Mouse (Mus musculus) embryonic facial prominence, embryonic 12.5 days (tissue): Measurements from ENCODE around the gene Noa1. TPM values are rescaled to one million over a fixed set of nuclear protein-coding genes. Genes with fewer than 3 reads are reported as not detected.

Source experiments
- ATAC-seq: fragments of 200-750 bp; cut with Nextera tagmentation; 2 replicates; pipeline ENCODE4 v1.8.0; 2017; ENCODE audit not compliant: insufficient number of reproducible peaks, insufficient read depth, low FRiP score, low TSS enrichment
- H3K27ac ChIP-seq: fragments of 300-500 bp; sonication (generic); 2 replicates; pipeline ENCODE4 v1.5.1; 2016; ENCODE audit warnings: mild to moderate bottlenecking
- H3K27me3 ChIP-seq: fragments of 300-500 bp; sonication (generic); 2 replicates; pipeline ENCODE4 v1.6.1; 2016; ENCODE audit warnings: mild to moderate bottlenecking, moderate library complexity
- H3K36me3 ChIP-seq: fragments of 300-500 bp; sonication (generic); 2 replicates; pipeline ENCODE4 v1.6.1; 2016; ENCODE audit warnings: mild to moderate bottlenecking
- H3K4me1 ChIP-seq: fragments of 300-500 bp; sonication (generic); 2 replicates; pipeline ENCODE4 v1.6.1; 2016
- H3K4me2 ChIP-seq: fragments of 300-500 bp; sonication (generic); replicated peaks from 2 replicates; pipeline ENCODE4 v1.6.1; 2016; ENCODE audit warnings: mild to moderate bottlenecking, moderate library complexity
- H3K4me3 ChIP-seq: fragments of 300-500 bp; sonication (generic); 2 replicates; pipeline ENCODE4 v1.5.1; 2016; ENCODE audit warnings: mild to moderate bottlenecking
- H3K9ac ChIP-seq: fragments of 300-500 bp; sonication (generic); 2 replicates; pipeline ENCODE4 v1.6.1; 2016; ENCODE audit warnings: mild to moderate bottlenecking, moderate library complexity
- H3K9me3 ChIP-seq: fragments of 300-500 bp; sonication (generic); 2 replicates; pipeline ENCODE4 v1.6.1; 2016; ENCODE audit warnings: mild to moderate bottlenecking, moderate library complexity
- WGBS: fragments of 180-500 bp; shearing (Covaris S2); methylation state at CpG from one replicate; pipeline ENCODE4 v1.1.7; 2016; 5-methylcytosine and 5-hydroxymethylcytosine counted together
- polyA plus RNA-seq: library from polyadenylated mRNA; unstranded; fragments of >200 nt; fragmentation: Nextera tagmentation; extraction: Ambion mirVana; gene quantifications from 2 replicates; pipeline ENCODE4 v1.2.1, GENCODE M21; 2016

Noa1 gene
- polyA plus RNA-seq, 1 experiment from 2014 or later = 32.7 TPM

DNA sequence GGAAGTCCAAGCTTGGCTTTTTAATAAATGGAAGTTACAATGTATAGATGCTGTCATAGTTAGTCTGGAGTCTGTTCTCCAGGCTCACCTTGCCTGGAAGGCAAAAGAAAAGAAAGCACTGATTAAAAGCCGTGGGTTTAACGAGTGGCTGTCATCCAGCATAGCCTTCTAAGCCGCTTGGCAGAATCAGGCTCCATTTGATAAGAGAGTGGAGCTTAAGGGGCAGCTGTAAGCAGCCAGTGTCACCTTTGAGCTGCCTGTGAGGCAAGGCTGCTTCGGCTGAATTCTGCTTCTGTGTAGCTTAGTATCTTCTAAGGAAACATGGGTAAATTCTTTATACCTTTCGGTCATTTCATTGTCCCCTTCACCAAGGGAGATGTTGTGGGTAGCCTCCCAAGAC is 23.0 kb downstream of the Noa1 start:
- Histone ChIP-seq H3K36me3 (peaks cover 69% of the 10 kb centered on the region), H3K9ac (no peak overlapping the region), H3K4me3 (no peak overlapping the region), H3K4me1 (no peaks in the 10 kb centered on the region), H3K4me2 (no peak overlapping the region), H3K27ac (no peak overlapping the region), H3K9me3 (no peaks in the 10 kb centered on the region), H3K27me3 (no peaks in the 10 kb centered on the region)
- ATAC-seq = no peak
- WGBS = 86% methylated on average over 5 of the region's 5 CpGs

- no peaks in the 10 kb centered on the region for H3K4me1 ChIP-seq
- no peak overlapping the region for H3K27ac ChIP-seq
- no peak overlapping the region for H3K4me2 ChIP-seq
- no peaks in the 10 kb centered on the region for H3K9me3 ChIP-seq
- no peak for ATAC-seq
- no peaks in the 10 kb centered on the region for H3K27me3 ChIP-seq
- no peak overlapping the region for H3K9ac ChIP-seq
- H3K36me3 ChIP-seq = peaks cover 75% of the 10 kb centered on the region
- 88% methylated on average over 7 of the region's 7 CpGs for WGBS
- H3K4me3 ChIP-seq = no peak overlapping the region
Measured at GRCm38 (mm10) chr5:77285685-77286084, 24.2 kb downstream of the Noa1 start.

GRCm38 (mm10) chr5:77282242-77282641 is 27.6 kb downstream of the Noa1 start:
- H3K9me3 ChIP-seq = no peaks in the 10 kb centered on the region
- no peaks in the 10 kb centered on the region for H3K27me3 ChIP-seq
- 92% methylated on average over 9 of the region's 9 CpGs for WGBS
- no peak overlapping the region for H3K4me3 ChIP-seq
- no peak overlapping the region for H3K9ac ChIP-seq
- H3K36me3 ChIP-seq = peaks cover 74% of the 10 kb centered on the region
- H3K27ac ChIP-seq = no peak overlapping the region
- no peak for ATAC-seq
- no peak overlapping the region for H3K4me2 ChIP-seq
- no peaks in the 10 kb centered on the region for H3K4me1 ChIP-seq

GRCm38 (mm10) chr5:77281518-77282174 is 28.2 kb downstream of the Noa1 start:
- Histone ChIP-seq H3K27me3 (no peaks in the 10 kb centered on the region), H3K9ac (no peak overlapping the region), H3K4me3 (no peak overlapping the region), H3K9me3 (no peaks in the 10 kb centered on the region), H3K36me3 (peaks cover 74% of the 10 kb centered on the region), H3K27ac (no peak overlapping the region), H3K4me2 (no peak overlapping the region), H3K4me1 (no peaks in the 10 kb centered on the region)
- WGBS = 85% methylated on average over 20 of the region's 20 CpGs
- ATAC-seq = no peak

GRCm38 (mm10) chr5:77277204-77277603 is 32.7 kb downstream of the Noa1 start:
- Histone ChIP-seq H3K36me3 (peaks cover 95% of the 10 kb centered on the region), H3K27me3 (no peaks in the 10 kb centered on the region), H3K9me3 (no peaks in the 10 kb centered on the region), H3K27ac (no peak overlapping the region), H3K4me2 (no peak overlapping the region), H3K4me1 (no peaks in the 10 kb centered on the region), H3K4me3 (no peak overlapping the region), H3K9ac (no peak overlapping the region)
- ATAC-seq = no peak
- 92% methylated on average over 6 of the region's 6 CpGs for WGBS

- Histone ChIP-seq H3K4me2 (no peak overlapping the region), H3K4me3 (no peak overlapping the region), H3K4me1 (0 out of 2 replicates have a peak, but pooled peaks cover under 1% of the 10 kb centered on the region), H3K27me3 (no peaks in the 10 kb centered on the region), H3K36me3 (peaks cover 94% of the 10 kb centered on the region), H3K27ac (no peak overlapping the region), H3K9ac (no peak overlapping the region), H3K9me3 (no peaks in the 10 kb centered on the region)
- no peak for ATAC-seq
- 84% methylated on average over 5 of the region's 5 CpGs for WGBS
Measured at GRCm38 (mm10) chr5:77275950-77276349, 33.9 kb downstream of the Noa1 start.

DNA sequence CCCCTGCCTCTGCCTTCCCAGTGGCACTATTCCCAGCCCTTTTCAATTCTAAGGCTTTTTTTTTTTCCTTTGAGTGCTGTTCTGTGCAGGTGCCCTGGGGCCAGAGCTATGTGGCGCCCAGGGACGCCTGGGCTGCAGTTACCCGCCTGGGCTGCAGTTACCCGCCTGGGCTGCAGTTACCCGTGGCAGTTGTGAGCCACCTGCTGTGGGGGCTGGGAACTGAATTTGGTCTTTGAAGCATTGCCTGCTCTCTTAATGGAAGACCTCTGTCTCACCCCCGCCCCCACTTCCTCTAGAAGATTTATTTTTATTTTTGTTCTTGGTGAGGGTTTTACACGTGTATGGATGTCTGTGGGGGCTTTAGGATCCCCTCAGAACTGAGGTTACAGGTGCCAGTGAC is 36.7 kb downstream of the Noa1 start:
- H3K4me1 ChIP-seq = peaks cover 17% of the 10 kb centered on the region
- WGBS = 77% methylated on average over 7 of the region's 7 CpGs
- H3K36me3 ChIP-seq = peaks cover 92% of the 10 kb centered on the region
- H3K4me3 ChIP-seq = no peak overlapping the region
- no peaks in the 10 kb centered on the region for H3K27me3 ChIP-seq
- H3K4me2 ChIP-seq = no peak overlapping the region
- H3K9me3 ChIP-seq = no peaks in the 10 kb centered on the region
- no peak overlapping the region for H3K27ac ChIP-seq
- ATAC-seq = no peak
- no peak overlapping the region for H3K9ac ChIP-seq

GRCm38 (mm10) chr5:77269399-77269798 is 40.5 kb downstream of the Noa1 start:
- Histone ChIP-seq H3K36me3 (peaks cover 61% of the 10 kb centered on the region), H3K27ac (no peak overlapping the region), H3K4me1 (peaks cover 26% of the 10 kb centered on the region), H3K9ac (no peak overlapping the region), H3K27me3 (no peaks in the 10 kb centered on the region), H3K4me3 (no peak overlapping the region), H3K4me2 (no peak overlapping the region), H3K9me3 (no peaks in the 10 kb centered on the region)
- ATAC-seq = no peak
- 79% methylated on average over 8 of the region's 8 CpGs for WGBS

DNA sequence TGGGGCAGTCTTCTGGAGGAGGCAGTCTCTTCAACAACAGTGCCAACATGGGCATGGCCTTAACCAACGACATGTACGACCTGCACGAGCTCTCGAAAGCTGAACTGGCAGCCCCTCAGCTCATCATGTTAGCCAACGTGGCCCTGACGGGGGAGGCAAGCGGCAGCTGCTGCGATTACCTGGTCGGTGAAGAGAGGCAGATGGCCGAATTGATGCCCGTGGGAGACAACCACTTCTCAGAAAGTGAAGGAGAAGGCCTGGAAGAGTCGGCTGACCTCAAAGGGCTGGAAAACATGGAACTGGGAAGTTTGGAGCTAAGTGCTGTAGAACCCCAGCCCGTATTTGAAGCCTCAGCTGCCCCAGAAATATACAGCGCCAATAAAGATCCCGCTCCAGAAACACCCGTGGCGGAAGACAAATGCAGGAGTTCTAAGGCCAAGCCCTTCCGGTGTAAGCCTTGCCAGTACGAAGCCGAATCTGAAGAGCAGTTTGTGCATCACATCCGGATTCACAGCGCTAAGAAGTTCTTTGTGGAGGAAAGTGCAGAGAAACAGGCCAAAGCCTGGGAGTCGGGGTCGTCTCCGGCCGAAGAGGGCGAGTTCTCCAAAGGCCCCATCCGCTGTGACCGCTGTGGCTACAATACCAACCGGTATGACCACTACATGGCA is 41.8 kb downstream of the Noa1 start:
- WGBS = 95% methylated on average over 30 of the region's 30 CpGs
- H3K9me3 ChIP-seq = no peaks in the 10 kb centered on the region
- H3K4me3 ChIP-seq = no peak overlapping the region
- H3K4me1 ChIP-seq = peaks cover 26% of the 10 kb centered on the region
- H3K27me3 ChIP-seq = no peaks in the 10 kb centered on the region
- no peak overlapping the region for H3K9ac ChIP-seq
- ATAC-seq = no peak
- peak overlapping the region; percentile 59 for H3K4me2 ChIP-seq
- H3K36me3 ChIP-seq = peaks cover 47% of the 10 kb centered on the region
- H3K27ac ChIP-seq = no peak overlapping the region

DNA sequence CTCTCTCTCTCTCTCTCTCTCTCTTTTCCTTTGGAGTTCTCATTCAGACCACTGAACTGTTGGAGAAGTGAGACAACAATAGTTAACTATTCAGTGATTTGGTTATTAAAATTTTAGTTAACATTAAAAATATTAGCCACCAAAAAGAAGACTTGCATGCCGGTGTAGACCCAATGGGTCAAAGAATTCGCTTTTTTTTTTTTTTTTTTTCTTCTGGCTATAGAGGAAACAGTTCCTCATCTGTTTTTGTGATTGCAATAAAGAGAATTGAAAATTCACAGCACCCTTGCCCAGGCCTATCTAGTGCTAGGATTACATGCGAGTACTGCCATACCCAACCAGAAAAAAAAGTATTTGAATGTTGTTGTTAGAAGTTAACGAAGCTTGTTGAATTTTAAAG is 42.4 kb downstream of the Noa1 start:
- ATAC-seq = no peak
- Histone ChIP-seq H3K4me3 (peak overlapping the region; percentile 94), H3K27me3 (no peaks in the 10 kb centered on the region), H3K27ac (no peak overlapping the region), H3K36me3 (peaks cover 42% of the 10 kb centered on the region), H3K4me1 (peaks cover 26% of the 10 kb centered on the region), H3K4me2 (peak overlapping the region; percentile 59), H3K9me3 (no peaks in the 10 kb centered on the region), H3K9ac (peak overlapping the region; percentile 97)
- WGBS = 72% methylated on average over 4 of the region's 4 CpGs

DNA sequence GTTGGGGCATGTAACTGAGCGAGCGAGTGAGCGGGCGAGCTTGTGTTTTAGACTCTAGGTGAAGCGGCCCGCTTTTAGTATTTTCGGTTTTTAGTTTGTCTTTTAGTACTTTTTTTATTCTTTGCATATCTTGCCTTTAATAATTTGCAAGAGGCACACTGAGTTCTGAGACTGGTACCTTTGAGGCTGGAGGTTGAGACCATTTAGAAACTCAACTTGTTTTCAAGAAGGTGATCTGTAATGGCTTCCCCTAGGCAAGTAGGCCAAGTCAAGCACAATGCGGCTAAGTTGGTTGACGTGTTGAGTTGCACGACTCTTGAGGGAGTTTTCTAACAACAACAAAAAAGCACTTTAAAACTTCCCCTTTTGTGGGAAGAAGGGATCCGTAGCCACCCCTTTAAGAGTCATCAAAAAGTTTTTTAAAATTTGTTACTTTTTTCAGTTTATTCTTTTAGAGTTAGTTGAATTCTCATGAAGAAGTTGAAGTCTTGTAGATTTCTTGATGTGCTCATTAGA is 42.9 kb downstream of the Noa1 start:
- Histone ChIP-seq H3K9me3 (no peaks in the 10 kb centered on the region), H3K4me1 (peaks cover 26% of the 10 kb centered on the region), H3K4me3 (peak overlapping the region; percentile 94), H3K27ac (peak overlapping the region; percentile 98), H3K4me2 (peak overlapping the region; percentile 59), H3K9ac (peak overlapping the region; percentile 97), H3K27me3 (no peaks in the 10 kb centered on the region), H3K36me3 (peaks cover 38% of the 10 kb centered on the region)
- WGBS = 3% methylated on average over 11 of the region's 11 CpGs
- no peak for ATAC-seq
